9 mouse cellular contexts compared by ENCODE assay signal in the genomic region with DNA sequence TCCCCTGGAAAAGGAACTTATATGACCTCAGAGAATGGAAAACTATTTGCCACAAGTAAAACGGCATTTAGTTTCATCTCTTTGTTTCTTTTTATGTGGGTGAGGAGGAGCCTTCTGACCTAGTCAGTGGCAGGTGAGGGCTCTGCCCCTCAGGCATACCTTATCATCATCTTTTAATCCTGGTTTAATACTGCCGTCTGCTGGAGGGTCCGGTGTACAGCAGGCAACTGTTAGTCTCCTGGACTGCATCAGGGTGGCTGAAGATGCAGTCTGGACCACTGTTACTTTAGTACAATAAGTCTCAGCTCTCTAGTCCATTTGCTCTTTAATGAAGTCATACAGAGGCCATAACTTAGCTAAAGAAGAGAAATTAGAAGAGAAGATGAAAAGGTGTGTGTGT. TPM values are rescaled to one million over a fixed set of nuclear protein-coding genes. Genes with fewer than 3 reads are reported as not detected.
DNase-seq lines count a peak whose midpoint lies in the region; ATAC-seq lines count a peak whose summit lies in the region.
"Had no signal": no experiment of that assay in that cellular context is flagged by ENCODE, and none has a peak within 500 bp of the region (broad histone marks: within the 10 kb centered on the region; RNA-seq: fewer than 3 reads in every experiment).

No protein-coding gene starts in this region.

- no peaks in the 10 kb centered on the region for H3K9me3 ChIP-seq in hindbrain, embryonic 10.5 days
- H3K9me3 ChIP-seq: limb, embryonic 15.5 days had no signal

- peaks cover 12% of the 10 kb centered on the region for H3K27me3 ChIP-seq in hindbrain, embryonic 10.5 days (ENCODE audit: insufficient read depth, poor library complexity, severe bottlenecking)
- H3K27me3 ChIP-seq: limb, embryonic 15.5 days had no signal

- 19% methylated on average over 3 of the region's 3 CpGs for WGBS in hindbrain, embryonic 10.5 days

- peaks cover 21% of the 10 kb centered on the region for H3K4me1 ChIP-seq in hindbrain, embryonic 10.5 days (replicated peaks)

- no peak overlapping the region for H3K4me3 ChIP-seq in hindbrain, embryonic 10.5 days
- H3K4me3 ChIP-seq: limb, embryonic 15.5 days had no signal

- H3K27ac ChIP-seq in hindbrain, embryonic 10.5 days: no peak overlapping the region
- H3K27ac ChIP-seq: limb, embryonic 15.5 days had no signal

- H3K36me3 ChIP-seq in hindbrain, embryonic 10.5 days: no peaks in the 10 kb centered on the region
- H3K36me3 ChIP-seq: limb, embryonic 15.5 days had no signal

- no peak for ATAC-seq in cerebellum, adult (ENCODE audit: insufficient number of reproducible peaks, low FRiP score, low TSS enrichment)
- ATAC-seq in activated CD4-positive, CD25-positive, alpha-beta regulatory T cell, adult 4 months: peak; percentile 81
- 0 out of 2 replicates have a peak, but pooled peaks have one; percentile 47 for ATAC-seq in megakaryocyte, adult 5-6 weeks (ENCODE audit: poor library complexity, severe bottlenecking)

- DNase-seq in cerebellum, adult 18-20 months: peak; percentile 55 to 60
- DNase-seq in embryo, embryonic 9.5 days (ENCODE audit: extremely low spot score): peak; percentile 68
- DNase-seq in hindbrain, embryonic 10.5 days (ENCODE audit: low spot score): peak; percentile 61
- peak; percentile 59 for DNase-seq in layer of hippocampus, adult 9-10 months (ENCODE audit: low spot score)
- DNase-seq in right cerebral cortex, postnatal 10 days (ENCODE audit: low spot score in 2 of 2): peak; percentile 57 to 74

RNA-seq across cellular contexts. Expression of a gene that starts 26.9 kb away (rescaled TPM):
- under 1 TPM in 1 of 2 experiments, not detected in 1; 0.21 TPM for polyA plus RNA-seq in activated CD4-positive, CD25-positive, alpha-beta regulatory T cell, adult 4 months (2017; shearing (Covaris generic))
- 0.21 TPM in 1 of 2 replicates, not detected in the other for polyA plus RNA-seq in hindbrain, embryonic 10.5 days (2016; fragmentation: Nextera tagmentation; extraction: Ambion mirVana)
- not detected in 2 replicates for total RNA-seq in megakaryocyte, adult 5-6 weeks (2015)
- not detected in 2 replicates for total RNA-seq in megakaryocyte, adult 5-6 weeks (2017)
- polyA plus RNA-seq: limb, embryonic 15.5 days had no signal
